Mouse (Mus musculus) hindbrain, embryonic 16.5 days (tissue): Measurements from ENCODE around the gene Actl10. TPM values are rescaled to one million over a fixed set of nuclear protein-coding genes. Genes with fewer than 3 reads are reported as not detected.

Experiments
- ATAC-seq: fragments of 200-750 bp; cut with Nextera tagmentation; 2 replicates; pipeline ENCODE4 v1.8.0; 2017; ENCODE audit warnings: moderate TSS enrichment, moderate library complexity
- H3K27ac ChIP-seq: fragments of 300-500 bp; sonication (generic); 2 replicates; pipeline ENCODE4 v1.5.1; 2014; ENCODE audit warnings: low read depth, mild to moderate bottlenecking, control low read depth, low read length, moderate library complexity
- H3K27me3 ChIP-seq: fragments of 300-500 bp; sonication (generic); replicated peaks from 2 replicates; pipeline ENCODE4 v1.6.1; 2014; ENCODE audit warnings: low read length; ENCODE audit not compliant: control insufficient read depth, insufficient read depth
- H3K36me3 ChIP-seq: fragments of 300-500 bp; sonication (generic); 2 replicates; pipeline ENCODE4 v1.6.1; 2014; ENCODE audit warnings: mild to moderate bottlenecking, low read length, moderate library complexity, mixed read lengths; ENCODE audit not compliant: control insufficient read depth, insufficient read depth
- H3K4me1 ChIP-seq: fragments of 300-500 bp; sonication (generic); 2 replicates; pipeline ENCODE4 v1.6.1; 2014; ENCODE audit warnings: low read depth, low read length; ENCODE audit not compliant: control insufficient read depth, insufficient read depth
- H3K4me2 ChIP-seq: fragments of 300-500 bp; sonication (generic); 2 replicates; pipeline ENCODE4 v1.6.1; 2014; ENCODE audit warnings: mild to moderate bottlenecking, low read length, control low read depth, moderate library complexity
- H3K4me3 ChIP-seq: fragments of 300-500 bp; sonication (generic); 2 replicates; pipeline ENCODE4 v1.5.1; 2014; ENCODE audit warnings: mild to moderate bottlenecking, low read length, control low read depth, moderate library complexity
- H3K9ac ChIP-seq: fragments of 300-500 bp; sonication (generic); 2 replicates; pipeline ENCODE4 v1.6.1; 2014; ENCODE audit warnings: low read depth, mild to moderate bottlenecking, control low read depth, low read length, moderate library complexity
- H3K9me3 ChIP-seq: fragments of 300-500 bp; sonication (generic); 2 replicates; pipeline ENCODE4 v1.6.1; 2014; ENCODE audit warnings: mild to moderate bottlenecking, low read length, moderate library complexity; ENCODE audit not compliant: control insufficient read depth
- WGBS: fragments of 180-500 bp; shearing (Covaris S2); extraction: QIAGEN DNeasy Blood & Tissue Kit; methylation state at CpG from one replicate; pipeline ENCODE4 v1.1.7; 2014; 5-methylcytosine and 5-hydroxymethylcytosine counted together
- polyA plus RNA-seq: library from polyadenylated mRNA; unstranded; fragments of >200 nt; fragmentation: Nextera tagmentation; extraction: Ambion mirVana; gene quantifications from 2 replicates; pipeline ENCODE4 v1.2.1, GENCODE M21; 2015

The Actl10 gene
- polyA plus RNA-seq, 1 experiment from 2014 or later, result 0.50 TPM

DNA sequence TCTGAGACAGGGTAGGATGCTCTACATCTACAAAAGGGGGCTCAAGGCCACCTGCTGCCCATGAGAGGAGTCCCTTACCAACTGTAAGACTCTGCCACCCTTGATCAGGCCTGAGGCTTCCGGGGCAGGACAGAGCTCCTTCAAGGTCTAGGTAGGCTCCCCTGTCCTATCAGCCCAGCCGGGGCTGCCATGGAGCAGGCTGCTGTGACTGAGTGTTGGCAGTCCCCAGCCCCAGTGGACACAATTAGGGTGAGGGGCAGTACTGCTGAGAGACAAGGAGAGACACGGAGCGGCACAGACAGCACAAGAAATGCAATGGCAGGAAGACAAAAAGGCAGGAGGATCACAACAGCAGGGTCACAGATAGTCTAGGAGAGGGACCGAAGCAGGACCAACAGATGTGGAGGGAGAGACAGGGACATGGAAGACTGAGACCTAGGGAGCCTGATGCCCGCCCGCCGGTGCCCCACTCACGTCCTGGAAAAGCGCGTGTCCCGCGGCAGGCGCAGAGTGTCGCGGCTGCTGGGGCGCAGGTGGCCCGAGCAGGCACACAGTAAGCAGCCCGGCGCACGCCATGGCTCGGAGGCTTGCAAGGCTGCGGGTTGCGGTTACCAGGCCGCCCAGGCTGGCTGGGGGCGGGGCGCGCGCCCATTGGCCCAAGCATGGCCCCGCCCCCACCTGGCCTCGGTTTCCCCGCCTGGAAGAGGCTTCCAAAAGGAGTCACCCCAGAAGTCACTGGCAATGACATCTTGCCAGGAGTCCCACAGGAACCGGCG lies 6.9 kb downstream of the Actl10 start, which contains the start of gene Necab3:
Necab3 (minus strand) TSS at position 627 of the 776 bp plus-strand sequence.
- ATAC-seq, result peak; percentile 70
- Histone ChIP-seq H3K4me2 (peak within 1 kb of the TSS; percentile 83), H3K4me1 (peaks cover 22% of the 10 kb centered on the region), H3K36me3 (no peaks in the 10 kb centered on the region), H3K4me3 (peak within 1 kb of the TSS; percentile 49), H3K9ac (peak within 1 kb of the TSS; percentile 72), H3K27ac (peak within 1 kb of the TSS; percentile 58), H3K9me3 (no peaks in the 10 kb centered on the region), H3K27me3 (no peaks in the 10 kb centered on the region)
- 4% methylated on average over 31 of the region's 34 CpGs for WGBS

DNA sequence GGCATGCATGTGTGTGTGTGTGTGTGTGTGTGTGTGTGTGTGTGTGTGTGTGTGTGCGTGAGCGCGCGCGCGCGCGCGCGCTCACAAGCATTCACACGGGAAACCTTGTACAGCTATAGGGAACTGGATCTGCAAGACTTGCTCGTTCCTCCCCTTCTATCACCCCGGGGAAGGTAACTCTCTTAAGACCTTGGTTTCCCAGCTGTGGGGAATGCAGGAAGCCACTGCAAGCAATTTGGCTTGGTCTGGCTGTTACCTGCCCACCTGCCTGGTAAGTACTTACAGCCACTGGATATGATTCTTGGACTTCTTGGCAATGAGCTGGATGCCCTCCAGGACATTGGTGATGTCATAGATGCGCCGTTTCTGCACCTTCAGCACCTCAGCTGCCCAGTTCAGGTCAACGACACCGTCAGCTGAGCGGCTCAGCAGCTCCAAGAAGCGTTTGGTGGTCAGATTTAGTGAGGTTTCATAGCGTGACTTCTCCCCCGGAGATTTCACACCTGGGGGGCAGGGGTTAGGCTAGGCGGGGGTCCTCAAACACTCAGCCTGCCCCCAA lies 12.1 kb downstream of the Actl10 start:
- Histone ChIP-seq H3K4me1 (peaks cover 14% of the 10 kb centered on the region), H3K27ac (no peak overlapping the region), H3K9me3 (no peaks in the 10 kb centered on the region), H3K27me3 (no peaks in the 10 kb centered on the region), H3K4me3 (no peak overlapping the region), H3K4me2 (no peak overlapping the region), H3K36me3 (no peaks in the 10 kb centered on the region), H3K9ac (no peak overlapping the region)
- ATAC-seq, result no peak
- 89% methylated on average over 16 of the region's 22 CpGs for WGBS

DNA sequence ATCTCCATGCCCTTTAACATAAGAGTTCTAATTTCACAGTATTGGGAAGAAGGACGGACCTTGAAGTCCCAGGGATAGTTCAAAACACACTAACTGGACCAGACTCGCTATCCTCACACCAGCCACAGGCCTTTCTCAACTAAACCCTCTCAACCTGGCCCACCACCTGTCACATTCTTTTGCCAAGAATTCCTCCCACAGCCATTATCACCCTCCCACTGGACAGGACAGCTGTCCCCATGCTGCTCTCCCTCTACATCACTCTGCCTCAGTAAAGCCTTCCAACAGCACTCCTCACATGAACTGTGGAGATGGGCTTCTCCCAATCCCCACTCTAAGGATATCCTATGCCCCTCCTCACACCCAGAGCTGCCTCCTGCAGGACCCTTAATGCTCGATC lies 14.0 kb downstream of the Actl10 start:
- Histone ChIP-seq H3K4me1 (peaks cover 20% of the 10 kb centered on the region), H3K36me3 (no peaks in the 10 kb centered on the region), H3K9ac (peak overlapping the region; percentile 22), H3K9me3 (no peaks in the 10 kb centered on the region), H3K27me3 (no peaks in the 10 kb centered on the region), H3K4me2 (no peak overlapping the region), H3K4me3 (no peak overlapping the region), H3K27ac (peak overlapping the region; percentile 48; the same call in 1 of the 2 replicates)
- no peak for ATAC-seq
- 62% methylated on average over 3 of the region's 3 CpGs for WGBS

DNA sequence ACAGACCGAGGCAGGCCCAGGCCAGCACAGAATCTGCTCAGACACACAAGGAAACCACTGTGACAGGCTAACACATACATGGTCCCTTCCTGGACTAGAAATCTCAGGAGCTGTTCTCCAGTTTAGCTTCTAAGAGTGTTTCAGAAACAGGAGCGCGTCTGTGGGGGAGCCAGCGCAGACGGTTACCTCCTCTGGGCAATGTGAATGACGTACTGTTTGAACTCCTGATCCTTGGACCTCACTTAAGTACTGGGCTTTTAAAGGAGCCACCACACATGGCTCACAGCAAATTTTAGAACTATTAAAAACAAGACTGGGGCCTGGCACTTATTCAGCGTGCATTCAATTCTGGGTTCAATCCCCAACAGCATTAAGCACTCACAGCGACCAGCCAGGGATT lies 15.1 kb downstream of the Actl10 start:
- 42% methylated on average over 8 of the region's 8 CpGs for WGBS
- no peak overlapping the region for H3K27ac ChIP-seq
- H3K27me3 ChIP-seq, result no peaks in the 10 kb centered on the region
- no peak overlapping the region for H3K4me2 ChIP-seq
- no peak overlapping the region for H3K4me3 ChIP-seq
- ATAC-seq, result no peak
- H3K4me1 ChIP-seq, result peaks cover 21% of the 10 kb centered on the region
- no peaks in the 10 kb centered on the region for H3K9me3 ChIP-seq
- H3K9ac ChIP-seq, result no peak overlapping the region
- H3K36me3 ChIP-seq, result no peaks in the 10 kb centered on the region

DNA sequence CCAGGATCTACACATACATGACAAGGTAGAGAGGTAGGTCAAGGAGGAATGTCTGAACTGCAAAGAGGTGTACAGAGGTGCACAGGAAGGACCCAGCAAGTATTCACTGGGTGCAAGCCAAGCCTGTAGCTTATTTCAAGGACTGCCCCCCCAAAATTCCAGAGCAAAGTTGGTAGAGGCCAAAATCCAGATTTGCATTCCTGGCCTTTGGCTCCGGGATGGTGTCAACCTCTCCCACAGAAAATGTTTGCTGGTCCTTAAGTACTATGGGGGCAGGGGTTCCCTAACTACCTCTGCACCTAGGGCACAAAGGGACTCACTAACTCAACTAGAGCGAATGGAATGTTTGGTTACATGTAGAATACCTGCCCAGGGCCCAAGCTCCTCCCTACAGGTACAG lies 16.2 kb downstream of the Actl10 start:
- Histone ChIP-seq H3K27me3 (no peaks in the 10 kb centered on the region), H3K4me1 (peaks cover 21% of the 10 kb centered on the region), H3K4me2 (peak overlapping the region; percentile 99), H3K9ac (no peak overlapping the region), H3K27ac (0 out of 2 replicates have a peak overlapping the region, but pooled peaks have one; percentile 23), H3K4me3 (peak overlapping the region; percentile 62), H3K36me3 (no peaks in the 10 kb centered on the region), H3K9me3 (no peaks in the 10 kb centered on the region)
- 64% methylated on average over 2 of the region's 2 CpGs for WGBS
- ATAC-seq, result no peak

DNA sequence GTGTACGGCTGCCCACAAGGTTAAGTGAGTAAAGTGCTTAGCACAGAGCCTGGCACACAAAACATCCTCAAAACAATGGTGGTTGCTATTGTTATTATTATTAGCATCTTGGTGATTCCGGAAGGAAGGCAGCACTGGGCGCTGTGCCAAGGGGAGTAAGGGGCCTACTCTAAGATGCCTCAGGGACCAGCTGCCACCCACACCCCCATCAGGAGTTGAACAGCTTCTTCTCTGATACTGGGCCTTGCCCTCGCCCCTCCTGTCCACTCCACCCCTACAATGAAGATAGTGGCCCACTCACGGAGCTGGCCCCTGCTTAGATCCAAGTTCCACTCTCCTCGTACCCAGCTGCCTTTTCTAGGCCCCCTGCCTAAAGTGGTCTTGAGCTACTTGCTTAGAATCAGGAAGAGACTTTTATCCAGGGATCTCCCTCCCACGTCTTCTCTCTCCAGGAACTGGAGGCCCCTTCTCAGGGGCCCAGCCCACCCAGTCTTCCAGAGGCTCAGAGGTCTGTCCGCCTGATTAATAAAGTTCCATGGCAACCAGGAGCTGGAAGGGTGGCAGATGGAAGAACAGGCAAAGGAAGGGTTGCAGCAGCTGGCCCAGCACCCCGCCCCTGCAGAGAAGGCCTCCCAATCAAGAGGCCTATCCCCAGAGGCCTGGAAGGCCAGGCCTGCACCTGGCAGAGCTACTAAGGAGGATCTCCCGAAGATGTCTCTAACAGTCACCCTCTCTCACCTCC lies 16.9 kb downstream of the Actl10 start:
- WGBS, result 11% methylated on average over 10 of the region's 10 CpGs
- Histone ChIP-seq H3K27ac (peak overlapping the region; percentile 23), H3K9ac (peak overlapping the region; percentile 57), H3K4me2 (peak overlapping the region; percentile 99), H3K4me3 (peak overlapping the region; percentile 62), H3K4me1 (peaks cover 21% of the 10 kb centered on the region), H3K9me3 (no peaks in the 10 kb centered on the region), H3K27me3 (no peaks in the 10 kb centered on the region), H3K36me3 (no peaks in the 10 kb centered on the region)
- ATAC-seq, result no peak

DNA sequence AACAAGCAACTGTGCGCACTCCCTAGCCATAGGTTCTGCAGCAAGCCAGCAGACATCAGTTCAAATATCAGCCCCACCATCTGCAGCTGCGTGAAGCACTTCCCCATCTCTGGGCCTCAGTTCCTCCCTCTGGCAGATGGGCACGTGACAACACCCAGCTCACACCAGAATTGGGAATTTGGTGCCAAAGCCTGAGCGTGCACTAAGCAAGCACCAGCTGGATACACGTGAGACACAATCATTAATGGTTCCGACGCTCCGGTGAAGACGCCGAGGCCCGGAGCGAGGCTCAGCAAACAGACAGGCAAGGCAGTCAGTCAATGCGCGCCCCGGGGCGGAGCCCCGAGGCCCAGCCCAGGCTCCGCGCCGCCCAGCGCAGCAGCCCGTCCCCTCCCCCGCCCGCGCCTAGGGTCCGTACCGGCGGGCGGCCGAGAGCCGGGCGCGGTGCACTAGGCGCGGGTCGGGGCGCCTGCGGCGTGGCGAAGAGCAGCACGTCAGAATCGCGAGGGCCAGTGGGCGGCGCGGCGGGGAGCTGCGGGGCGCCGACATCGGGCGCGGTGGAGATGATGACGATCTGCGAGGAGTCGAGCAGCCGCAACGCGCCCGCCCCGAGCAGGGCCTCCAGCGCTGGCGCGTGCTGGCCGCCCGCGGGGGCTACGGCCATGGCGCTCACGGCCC lies 17.6 kb downstream of the Actl10 start:
- Histone ChIP-seq H3K9ac (peak overlapping the region; percentile 57), H3K4me3 (peak overlapping the region; percentile 62), H3K4me1 (peaks cover 21% of the 10 kb centered on the region), H3K9me3 (no peaks in the 10 kb centered on the region), H3K27me3 (no peaks in the 10 kb centered on the region), H3K27ac (peak overlapping the region; percentile 13), H3K4me2 (peak overlapping the region; percentile 99), H3K36me3 (no peaks in the 10 kb centered on the region)
- peak; percentile 35 for ATAC-seq
- under 1% methylated on average over 44 of the region's 70 CpGs for WGBS

DNA sequence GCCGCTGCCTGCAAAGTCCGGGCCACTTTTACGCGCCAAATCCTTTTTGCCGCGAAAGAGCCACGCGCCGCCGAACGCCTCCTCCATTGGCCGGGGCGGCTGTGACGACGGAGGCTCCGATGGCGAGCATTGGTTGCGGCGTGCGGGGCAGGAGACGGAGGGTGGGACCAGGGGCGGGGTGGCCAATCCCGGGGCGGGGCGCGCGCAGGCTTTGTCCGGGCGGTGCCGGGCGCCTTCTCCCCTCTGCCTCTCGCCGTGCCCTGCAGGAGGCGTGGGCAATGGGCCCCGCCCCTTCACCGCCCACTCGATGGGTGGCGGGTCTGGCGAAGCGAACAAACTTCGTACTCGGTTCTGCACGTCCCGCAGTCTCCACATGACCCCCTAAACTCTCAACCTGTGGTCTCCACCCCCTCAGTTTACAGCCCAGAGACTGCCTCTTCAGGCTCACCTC lies 18.3 kb downstream of the Actl10 start, which contains the start of gene E2f1:
E2f1 (minus strand) TSS at position 57 of the 451 bp plus-strand sequence.
- ATAC-seq, result peak; percentile 98
- Histone ChIP-seq H3K27me3 (no peaks in the 10 kb centered on the region), H3K9ac (peak within 1 kb of the TSS; percentile 66), H3K4me1 (peaks cover 21% of the 10 kb centered on the region), H3K4me3 (peak within 1 kb of the TSS; percentile 62), H3K9me3 (no peaks in the 10 kb centered on the region), H3K36me3 (no peaks in the 10 kb centered on the region), H3K4me2 (peak within 1 kb of the TSS; percentile 99), H3K27ac (peak within 1 kb of the TSS; percentile 72)
- WGBS, result 0% methylated on average over 37 of the region's 44 CpGs
